Mouse (Mus musculus): ENCODE data around the gene Sgsm2. TPM values are rescaled to one million over a fixed set of nuclear protein-coding genes. Genes with fewer than 3 reads are reported as not detected.
A peak's percentile ranks its signal among the peaks of the same experiment; 100 is the strongest.

Gene Sgsm2
- polyA plus RNA-seq, 1 experiment from 2014 or later, result 0.87 TPM

DNA sequence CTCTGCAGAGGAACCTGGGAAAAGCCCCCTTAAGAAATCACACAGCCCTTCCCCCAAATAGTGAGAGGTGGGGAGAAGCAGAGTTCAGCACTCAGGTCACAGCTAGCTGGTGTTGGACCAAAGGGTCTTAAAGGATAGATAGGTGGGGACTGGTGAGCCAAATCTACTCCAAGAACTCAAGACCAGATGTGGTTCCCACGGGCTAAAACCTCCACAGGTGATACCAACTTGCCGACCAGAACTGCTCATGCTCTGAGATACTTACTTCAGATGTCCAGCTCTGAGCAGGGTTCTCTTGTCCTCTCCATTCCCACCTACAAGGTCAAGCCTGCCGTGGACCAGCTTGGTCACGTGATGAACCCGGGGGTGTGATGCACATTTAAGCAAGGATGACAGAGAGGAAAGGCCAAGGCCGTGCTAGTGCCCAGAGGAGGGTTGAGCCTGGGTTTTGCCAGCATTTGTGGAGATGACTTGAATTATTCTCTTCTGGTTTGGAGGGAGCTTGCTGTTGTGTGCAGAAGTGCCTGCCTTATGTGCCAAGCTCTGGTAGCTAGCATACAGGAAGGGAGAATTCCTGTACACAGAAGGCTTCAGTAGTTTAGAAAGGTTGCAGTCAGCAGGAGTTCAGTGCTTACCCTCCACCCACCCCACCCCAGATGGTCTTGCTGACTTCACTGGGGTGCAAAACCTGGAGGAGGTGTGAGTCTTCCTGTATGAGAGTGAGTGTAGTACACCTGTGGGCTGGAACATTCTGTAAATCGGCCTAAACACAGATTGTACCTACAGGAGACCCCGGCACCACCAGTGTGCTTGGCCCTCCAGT, 63.1 kb downstream of the Sgsm2 start:
- ATAC-seq (no peak), DNase-seq (peak; percentile 21)
- Histone ChIP-seq H3K4me3 (ENCODE audit: low read depth, low read length) (no peak overlapping the region), H3K4me1 (ENCODE audit: insufficient read depth) (peaks cover 51% of the 10 kb centered on the region), H3K27ac (ENCODE audit: low read depth) (peak overlapping the region; percentile 98; the same call in 1 of the 2 replicates), H3K9me3 (ENCODE audit: low read length) (no peaks in the 10 kb centered on the region), H3K9ac (replicated peaks) (0 out of 2 replicates have a peak overlapping the region, but pooled peaks have one; percentile 9), H3K36me3 (replicated peaks; ENCODE audit: insufficient read depth, low read length) (peaks cover 5% of the 10 kb centered on the region; the same call in 1 of the 2 replicates), H3K4me2 (ENCODE audit: low read depth, low read length) (peak overlapping the region; percentile 89), H3K27me3 (ENCODE audit: insufficient read depth, low read length) (no peaks in the 10 kb centered on the region)
- 66% methylated on average over 8 of the region's 8 CpGs for WGBS (ENCODE audit: insufficient replicate concordance)
- TF ChIP-seq EP300 (IDR thresholded peaks at IDR 0.05; ENCODE audit: low read depth) (no peak), CTCF (IDR thresholded peaks at IDR 0.05; ENCODE audit: low read depth) (no peak)

DNA sequence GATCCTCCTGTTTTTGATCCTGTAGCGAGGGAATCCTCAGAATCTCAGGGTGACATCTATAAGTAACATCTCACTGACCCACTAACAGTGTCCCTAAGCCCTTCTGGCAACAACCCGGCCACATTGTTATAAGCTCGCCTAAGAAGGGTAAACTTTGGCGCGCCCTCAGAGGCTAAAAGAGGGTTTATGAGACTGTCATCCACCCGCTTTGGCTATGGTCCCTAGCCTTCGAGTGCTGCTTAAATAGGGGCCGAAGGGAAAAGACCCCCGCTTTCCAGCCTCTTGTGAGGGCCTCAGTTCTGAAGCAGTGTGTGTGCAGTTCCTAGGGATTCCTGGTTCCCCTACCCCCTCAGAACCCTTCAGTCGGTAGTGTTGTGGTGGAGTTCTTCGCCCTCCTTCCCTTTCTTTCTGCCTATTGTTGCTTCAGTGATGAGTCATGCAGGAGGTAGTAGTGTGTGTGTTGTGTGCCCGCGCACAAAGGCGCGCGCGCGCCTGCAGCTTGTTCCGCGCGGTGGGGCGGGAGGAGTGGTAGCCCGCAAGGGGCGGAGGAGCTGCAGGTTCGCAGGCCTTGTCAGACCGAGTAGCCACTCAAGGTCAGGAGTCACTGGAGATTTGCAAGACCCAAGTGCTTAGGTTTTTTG, 64.2 kb downstream of the Sgsm2 start:
- ATAC-seq (no peak), DNase-seq (peak; percentile 79)
- Histone ChIP-seq H3K4me1 (ENCODE audit: insufficient read depth) (peaks cover 62% of the 10 kb centered on the region), H3K4me2 (ENCODE audit: low read depth, low read length) (peak overlapping the region; percentile 89), H3K9me3 (ENCODE audit: low read length) (no peaks in the 10 kb centered on the region), H3K4me3 (ENCODE audit: low read depth, low read length) (peak overlapping the region; percentile 85), H3K9ac (replicated peaks) (peak overlapping the region; percentile 74), H3K36me3 (replicated peaks; ENCODE audit: insufficient read depth, low read length) (peaks cover 5% of the 10 kb centered on the region; the same call in 1 of the 2 replicates), H3K27me3 (ENCODE audit: insufficient read depth, low read length) (no peaks in the 10 kb centered on the region), H3K27ac (ENCODE audit: low read depth) (peak overlapping the region; percentile 98)
- no peak for TF ChIP-seq EP300 (IDR thresholded peaks at IDR 0.05; ENCODE audit: low read depth)
- no peak for TF ChIP-seq CTCF (IDR thresholded peaks at IDR 0.05; ENCODE audit: low read depth)
- 2% methylated on average over 26 of the region's 26 CpGs for WGBS (ENCODE audit: insufficient replicate concordance)

DNA sequence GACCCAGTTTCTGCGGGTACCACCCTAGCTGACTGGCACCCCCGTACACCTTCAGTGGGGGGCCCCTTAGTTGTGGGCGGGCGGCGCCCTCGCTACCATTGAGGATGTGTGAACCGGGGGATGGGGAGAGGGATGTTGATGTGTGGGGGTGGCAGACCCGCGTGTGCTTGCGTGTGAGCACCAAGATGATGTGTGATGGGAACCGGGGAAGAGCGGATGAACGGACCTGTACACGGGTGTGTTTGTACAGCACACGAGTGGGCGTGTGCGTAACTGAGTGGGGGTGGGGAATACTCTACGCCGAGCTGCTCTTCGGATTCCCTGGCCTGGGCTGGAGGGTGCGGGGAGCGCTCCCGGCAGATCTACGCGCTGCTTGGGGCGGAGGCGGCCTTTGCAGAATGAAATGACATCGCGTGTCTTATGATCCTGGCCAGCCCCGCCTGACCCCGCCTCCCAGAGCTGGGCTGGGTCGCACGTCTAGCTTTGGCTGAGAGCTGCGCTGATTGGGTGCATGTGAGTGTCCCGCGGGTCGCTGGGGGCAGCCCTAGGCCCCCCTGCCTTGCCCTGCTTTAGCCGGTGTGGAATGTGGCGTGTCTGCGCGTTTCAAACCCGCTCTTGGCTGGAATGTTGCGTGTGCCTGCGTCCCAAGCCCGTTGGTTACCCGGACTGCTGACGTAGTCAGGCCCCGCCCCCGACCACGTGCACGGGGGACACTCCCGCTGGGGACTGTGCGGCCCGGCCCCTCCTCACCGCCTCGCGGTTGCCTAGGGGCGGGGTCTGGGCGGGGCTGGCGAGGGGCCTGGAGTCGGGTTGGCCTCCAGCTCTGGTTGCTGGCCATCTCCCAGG, 65.0 kb downstream of the Sgsm2 start:
- peak; percentile 70 for ATAC-seq
- H3K4me1 ChIP-seq (ENCODE audit: insufficient read depth), result peaks cover 65% of the 10 kb centered on the region
- WGBS (ENCODE audit: insufficient replicate concordance), result under 1% methylated on average over 61 of the region's 61 CpGs

DNA sequence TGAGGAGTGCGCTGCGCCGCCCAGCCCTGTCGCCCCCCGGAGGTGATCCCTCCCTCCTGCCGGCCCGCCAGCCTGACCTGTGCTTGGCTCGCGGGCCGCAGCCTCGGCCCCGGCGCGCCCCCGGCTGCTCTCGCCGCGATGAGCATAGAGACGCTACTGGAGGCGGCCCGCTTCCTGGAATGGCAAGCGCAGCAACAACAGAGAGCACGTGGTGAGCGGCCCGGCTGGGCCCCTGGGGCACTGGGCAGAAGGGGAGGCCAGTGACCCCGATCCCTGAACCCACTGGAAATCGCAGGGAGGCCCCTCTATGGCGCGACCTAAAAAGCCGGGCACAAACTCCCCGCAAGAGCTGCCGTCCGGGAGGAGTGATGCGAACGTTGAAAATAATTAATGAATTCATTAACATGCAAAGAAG, 65.7 kb downstream of the Sgsm2 start:
- Histone ChIP-seq H3K36me3 (replicated peaks; ENCODE audit: insufficient read depth, low read length) (no peaks in the 10 kb centered on the region), H3K27ac (ENCODE audit: low read depth) (peak overlapping the region; percentile 98), H3K9ac (replicated peaks) (peak overlapping the region; percentile 92), H3K4me1 (ENCODE audit: insufficient read depth) (peaks cover 68% of the 10 kb centered on the region), H3K9me3 (ENCODE audit: low read length) (no peaks in the 10 kb centered on the region), H3K4me2 (ENCODE audit: low read depth, low read length) (peak overlapping the region; percentile 89), H3K27me3 (ENCODE audit: insufficient read depth, low read length) (no peaks in the 10 kb centered on the region), H3K4me3 (ENCODE audit: low read depth, low read length) (peak overlapping the region; percentile 85)
- DNase-seq (peak; percentile 66), ATAC-seq (no peak)
- 2% methylated on average over 35 of the region's 35 CpGs for WGBS (ENCODE audit: insufficient replicate concordance)
- TF ChIP-seq EP300 (IDR thresholded peaks at IDR 0.05; ENCODE audit: low read depth) (no peak), CTCF (IDR thresholded peaks at IDR 0.05; ENCODE audit: low read depth) (no peak)

More for the DNA sequence above, 65.0 kb downstream of the Sgsm2 start:
- peak; percentile 100 for DNase-seq
- Histone ChIP-seq H3K36me3 (replicated peaks; ENCODE audit: insufficient read depth, low read length) (peaks cover 4% of the 10 kb centered on the region; the same call in 1 of the 2 replicates), H3K4me3 (ENCODE audit: low read depth, low read length) (peak overlapping the region; percentile 85), H3K4me2 (ENCODE audit: low read depth, low read length) (peak overlapping the region; percentile 89), H3K27ac (ENCODE audit: low read depth) (peak overlapping the region; percentile 98), H3K27me3 (ENCODE audit: insufficient read depth, low read length) (no peaks in the 10 kb centered on the region), H3K9me3 (ENCODE audit: low read length) (no peaks in the 10 kb centered on the region), H3K9ac (replicated peaks) (peak overlapping the region; percentile 92)
- TF ChIP-seq CTCF (IDR thresholded peaks at IDR 0.05; ENCODE audit: low read depth), result no peak
- peak; percentile 55; the same call in 1 of the 2 replicates for TF ChIP-seq EP300 (IDR thresholded peaks at IDR 0.05; ENCODE audit: low read depth)

DNA sequence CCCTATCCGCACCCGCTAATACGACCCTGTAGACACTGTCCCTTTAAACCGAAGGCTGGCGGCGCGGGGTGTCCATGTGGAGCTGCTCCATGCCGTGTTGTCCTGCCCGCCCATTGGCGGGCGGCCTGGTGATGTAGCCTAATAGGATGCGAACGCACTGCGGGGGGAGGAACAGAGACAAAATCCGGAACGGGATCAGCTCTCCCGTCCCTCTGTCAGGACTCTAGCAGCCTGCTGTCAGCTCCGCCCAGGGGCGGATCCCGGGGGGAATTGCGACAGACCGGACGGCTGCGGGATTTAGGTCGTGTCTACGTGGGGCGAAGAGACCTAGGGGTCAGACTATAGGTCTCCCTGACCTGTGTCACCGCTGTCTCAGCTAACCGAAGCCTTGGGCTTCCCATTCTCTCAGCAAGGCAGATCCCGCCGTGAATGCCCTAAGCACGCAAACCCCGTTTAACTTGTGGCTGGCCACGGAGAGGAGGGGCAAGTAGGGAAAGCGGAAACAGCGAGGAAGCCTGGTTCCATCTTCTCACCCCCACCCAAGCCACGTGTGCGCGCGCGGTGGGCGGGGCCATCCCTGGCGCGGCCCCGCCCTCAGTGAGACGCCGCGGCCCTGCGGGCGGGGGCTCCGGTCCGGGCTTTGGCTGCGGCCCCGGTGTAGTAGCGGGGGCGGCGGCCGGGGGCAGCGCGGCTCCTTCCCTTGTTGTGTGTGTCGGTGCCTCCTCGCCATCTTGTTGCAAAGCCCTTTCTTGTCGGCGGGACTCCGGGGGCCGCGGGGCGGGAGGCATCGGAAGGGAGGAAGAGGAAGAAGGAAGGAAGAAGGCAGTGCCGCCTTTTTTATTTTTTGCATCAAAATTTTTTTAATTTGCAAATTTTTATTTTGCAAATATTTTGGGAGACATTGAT, 66.4 kb downstream of the Sgsm2 start, which contains the start of gene Mnt:
Mnt (plus strand) TSS at position 665 of the 906 bp plus-strand sequence.
- ATAC-seq, result peak; percentile 77
- H3K36me3 ChIP-seq (replicated peaks; ENCODE audit: insufficient read depth, low read length), result no peaks in the 10 kb centered on the region
- under 1% methylated on average over 67 of the region's 70 CpGs for WGBS (ENCODE audit: insufficient replicate concordance)
- TF ChIP-seq EP300 (IDR thresholded peaks at IDR 0.05; ENCODE audit: low read depth) (peak; percentile 40; the same call in 1 of the 2 replicates), CTCF (IDR thresholded peaks at IDR 0.05; ENCODE audit: low read depth) (no peak)
- no peaks in the 10 kb centered on the region for H3K9me3 ChIP-seq (ENCODE audit: low read length)
- peak within 1 kb of the TSS; percentile 98 for H3K27ac ChIP-seq (ENCODE audit: low read depth)
- peak; percentile 96 for DNase-seq
- peak within 1 kb of the TSS; percentile 92 for H3K9ac ChIP-seq (replicated peaks)
- peak within 1 kb of the TSS; percentile 85 for H3K4me3 ChIP-seq (ENCODE audit: low read depth, low read length)
- peak within 1 kb of the TSS; percentile 89 for H3K4me2 ChIP-seq (ENCODE audit: low read depth, low read length)
- H3K27me3 ChIP-seq (ENCODE audit: insufficient read depth, low read length), result no peaks in the 10 kb centered on the region
- H3K4me1 ChIP-seq (ENCODE audit: insufficient read depth), result peaks cover 68% of the 10 kb centered on the region

Data from liver, postnatal 0 days (tissue).